Mouse (Mus musculus) small intestine, adult 2 months (tissue): ENCODE measurements at regions not wholly inside any gene's neighbourhood (a gene's known extent, or its start where the extent isn't known, plus 50 kb on each side); places are given as distances from the start of the nearest gene placed in this dataset.

Experiments used
- H3K27ac ChIP-seq: fragments of 200-500 bp; 2 replicates; pipeline ENCODE4 v1.5.1; 2012; ENCODE audit warnings: low read depth, low read length, control low read depth, inconsistent platforms; ENCODE audit not compliant: insufficient read depth
- H3K27me3 ChIP-seq: fragments of 200-500 bp; 2 replicates; pipeline ENCODE4 v1.6.1; 2012; ENCODE audit warnings: mild to moderate bottlenecking, moderate library complexity, low read length, inconsistent platforms; ENCODE audit not compliant: control insufficient read depth, insufficient read depth
- H3K36me3 ChIP-seq: fragments of 200-500 bp; 2 replicates; pipeline ENCODE4 v1.6.1; 2012; ENCODE audit warnings: mild to moderate bottlenecking, low read length, control low read depth, inconsistent platforms; ENCODE audit not compliant: control insufficient read depth, insufficient read depth
- H3K4me1 ChIP-seq: fragments of 200-500 bp; 2 replicates; pipeline ENCODE4 v1.6.1; 2012; ENCODE audit warnings: low read length, inconsistent platforms, mixed read lengths; ENCODE audit not compliant: control insufficient read depth, insufficient read depth, insufficient read length
- H3K4me3 ChIP-seq: fragments of 200-500 bp; 2 replicates; pipeline ENCODE4 v1.5.1; 2012; ENCODE audit warnings: low read depth, mild to moderate bottlenecking, control low read depth, inconsistent platforms, low read length, moderate library complexity
- CTCF ChIP-seq: fragments of 200-500 bp; IDR thresholded peaks from 2 replicates; pipeline ENCODE4 v1.5.1; 2012; ENCODE audit warnings: low read depth, mild to moderate bottlenecking, control low read depth, inconsistent platforms, low read length, moderate library complexity, mixed read lengths; ENCODE audit not compliant: insufficient replicate concordance, insufficient read length; ENCODE audit errors: extremely low read depth
- POLR2A ChIP-seq: fragments of 200-500 bp; IDR thresholded peaks from 2 replicates; pipeline ENCODE4 v1.6.1; 2012; ENCODE audit warnings: low read depth, mild to moderate bottlenecking, control low read depth, inconsistent platforms, low read length, moderate library complexity
- WGBS: fragments of 180-500 bp; shearing (Covaris S2); methylation state at CpG from one replicate; pipeline ENCODE4 v1.1.7; 2018; 5-methylcytosine and 5-hydroxymethylcytosine counted together

GRCm38 (mm10) chr19:21163978-21164377 lies 108.1 kb upstream of the Zfand5 start:
- no peaks in the 10 kb centered on the region for H3K36me3 ChIP-seq
- TF ChIP-seq POLR2A (no peak), CTCF (no peak)
- H3K27me3 ChIP-seq, result no peaks in the 10 kb centered on the region
- 83% methylated on average over 2 of the region's 2 CpGs for WGBS
- peaks cover 13% of the 10 kb centered on the region; the same call in 1 of the 2 replicates for H3K4me1 ChIP-seq
- no peak overlapping the region for H3K4me3 ChIP-seq
- no peak overlapping the region for H3K27ac ChIP-seq

GRCm38 (mm10) chr19:21160946-21161345 lies 111.1 kb upstream of the Zfand5 start:
- TF ChIP-seq POLR2A (no peak), CTCF (no peak)
- WGBS, result 30% methylated on average over 4 of the region's 4 CpGs

GRCm38 (mm10) chr19:21159189-21160137 lies 112.6 kb upstream of the Zfand5 start:
- Histone ChIP-seq H3K4me3 (no peak overlapping the region), H3K27me3 (no peaks in the 10 kb centered on the region), H3K4me1 (peaks cover 11% of the 10 kb centered on the region; the same call in 1 of the 2 replicates), H3K27ac (peak overlapping the region; percentile 91), H3K36me3 (no peaks in the 10 kb centered on the region)
- no peak for TF ChIP-seq POLR2A
- TF ChIP-seq CTCF, result no peak
- WGBS, result 25% methylated on average over 8 of the region's 8 CpGs

More at GRCm38 (mm10) chr19:21160946-21161345, 111.1 kb upstream of the Zfand5 start:
- Histone ChIP-seq H3K27me3 (no peaks in the 10 kb centered on the region), H3K27ac (peak overlapping the region; percentile 91), H3K4me1 (peaks cover 15% of the 10 kb centered on the region; the same call in 1 of the 2 replicates), H3K36me3 (no peaks in the 10 kb centered on the region), H3K4me3 (no peak overlapping the region)

GRCm38 (mm10) chr19:21154162-21154561 lies 117.9 kb upstream of the Zfand5 start:
- no peak for TF ChIP-seq POLR2A
- no peak for TF ChIP-seq CTCF
- Histone ChIP-seq H3K4me1 (peaks cover 4% of the 10 kb centered on the region; the same call in 1 of the 2 replicates), H3K27me3 (no peaks in the 10 kb centered on the region), H3K36me3 (no peaks in the 10 kb centered on the region), H3K27ac (no peak overlapping the region), H3K4me3 (no peak overlapping the region)
- 86% methylated on average over 1 of the region's 1 CpGs for WGBS

- Histone ChIP-seq H3K27ac (no peak overlapping the region), H3K36me3 (no peaks in the 10 kb centered on the region), H3K4me3 (no peak overlapping the region), H3K27me3 (no peaks in the 10 kb centered on the region), H3K4me1 (peaks cover 3% of the 10 kb centered on the region; the same call in 1 of the 2 replicates)
- TF ChIP-seq POLR2A (no peak), CTCF (no peak)
- 72% methylated on average over 3 of the region's 3 CpGs for WGBS
Observed at GRCm38 (mm10) chr19:21152027-21152426, 120.1 kb upstream of the Zfand5 start.

- TF ChIP-seq POLR2A (no peak), CTCF (no peak)
- H3K36me3 ChIP-seq, result no peaks in the 10 kb centered on the region
- H3K4me3 ChIP-seq, result no peak overlapping the region
- peaks cover 3% of the 10 kb centered on the region; the same call in 1 of the 2 replicates for H3K4me1 ChIP-seq
- no peak overlapping the region for H3K27ac ChIP-seq
- H3K27me3 ChIP-seq, result no peaks in the 10 kb centered on the region
- 64% methylated on average over 3 of the region's 3 CpGs for WGBS
Observed at GRCm38 (mm10) chr19:21150849-21151248, 121.2 kb upstream of the Zfand5 start.

GRCm38 (mm10) chr19:21150241-21150640 lies 121.8 kb upstream of the Zfand5 start:
- 93% methylated on average over 1 of the region's 1 CpGs for WGBS
- Histone ChIP-seq H3K27ac (peak overlapping the region; percentile 82; the same call in 1 of the 2 replicates), H3K27me3 (no peaks in the 10 kb centered on the region), H3K4me1 (peaks cover 3% of the 10 kb centered on the region; the same call in 1 of the 2 replicates), H3K36me3 (no peaks in the 10 kb centered on the region), H3K4me3 (no peak overlapping the region)
- TF ChIP-seq CTCF (no peak), POLR2A (no peak)
